Mouse (Mus musculus): ENCODE results near the gene Milr1. TPM values are rescaled to one million over a fixed set of nuclear protein-coding genes. Genes with fewer than 3 reads are reported as not detected.
A peak's percentile ranks its signal among the peaks of the same experiment; 100 is the strongest.

Milr1 gene
- polyA plus RNA-seq, 1 experiment, result 0.77 TPM

DNA sequence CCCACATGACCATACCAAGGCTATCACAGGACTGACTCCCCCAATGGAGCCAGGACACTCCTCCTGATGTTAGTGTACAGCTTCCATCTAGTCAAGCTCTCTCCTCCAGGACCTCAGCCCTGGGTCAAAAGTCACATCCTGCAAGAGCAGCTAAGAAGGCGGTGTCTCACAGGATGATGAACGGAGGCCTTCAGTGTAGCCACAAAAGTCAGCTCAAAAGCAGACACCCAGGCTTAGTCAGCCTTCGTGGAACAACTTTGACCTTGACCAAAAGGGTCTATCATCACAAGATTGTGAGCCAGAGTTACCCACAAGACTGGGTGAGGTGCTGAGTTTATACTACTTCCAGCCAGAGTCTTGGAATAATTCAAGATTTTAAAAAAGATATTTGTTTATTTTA, 43.2 kb upstream of the Milr1 start:
- Histone ChIP-seq H3K4me1 (ENCODE audit: control insufficient read depth, insufficient read depth, insufficient read length, low read length) (peaks cover 22% of the 10 kb centered on the region), H3K36me3 (ENCODE audit: control insufficient read depth, insufficient read depth, low read length) (no peaks in the 10 kb centered on the region), H3K4me3 (ENCODE audit: low read depth, low read length) (no peak overlapping the region), H3K27ac (ENCODE audit: insufficient read depth, low read depth, low read length) (no peak overlapping the region), H3K27me3 (ENCODE audit: control insufficient read depth, insufficient read depth, low read length) (no peaks in the 10 kb centered on the region)
- TF ChIP-seq CTCF (IDR thresholded peaks at IDR 0.05; ENCODE audit: extremely low read depth, insufficient read length, insufficient replicate concordance, low read depth, low read length) (no peak), POLR2A (IDR thresholded peaks at IDR 0.05; ENCODE audit: low read depth, low read length) (no peak)
- 37% methylated on average over 3 of the region's 3 CpGs for WGBS

DNA sequence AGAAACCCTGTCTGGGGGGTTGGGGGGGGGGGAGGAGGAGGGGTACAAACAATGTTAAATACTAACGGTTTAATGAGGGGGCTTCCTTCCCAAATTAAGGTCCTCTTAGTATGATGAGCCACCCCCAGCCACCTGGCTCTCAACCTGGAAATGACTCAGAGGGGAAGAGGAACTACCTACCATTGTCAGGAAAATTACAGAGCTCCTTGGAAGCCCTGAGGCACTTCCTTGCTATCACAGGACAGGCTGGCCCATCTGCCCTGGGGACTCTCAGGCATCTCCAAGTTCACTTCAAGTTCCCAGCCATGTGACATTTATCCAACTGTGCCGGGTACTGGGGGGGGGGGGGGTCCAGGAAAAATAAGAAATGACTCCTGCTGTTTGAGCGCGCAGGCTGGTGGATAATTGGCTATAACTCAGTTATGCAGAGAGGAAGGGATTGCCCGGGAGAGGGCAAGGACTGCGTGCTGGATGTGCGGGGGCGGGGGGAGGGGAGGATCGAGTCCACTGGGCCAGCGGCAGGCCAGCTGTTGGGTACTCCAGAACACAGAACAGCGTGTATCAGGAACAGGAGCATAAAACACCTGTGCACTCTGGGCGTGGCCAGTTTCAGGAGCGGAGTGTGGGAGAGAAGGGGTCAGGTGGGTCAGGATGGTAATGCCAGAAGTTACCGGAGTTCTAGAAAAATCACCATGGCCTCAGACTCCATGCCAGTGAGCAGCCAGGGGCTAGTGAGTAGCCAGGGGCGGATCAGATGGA, 41.6 kb upstream of the Milr1 start:
- TF ChIP-seq CTCF (IDR thresholded peaks at IDR 0.05; ENCODE audit: extremely low read depth, insufficient read length, insufficient replicate concordance, low read depth, low read length) (no peak), POLR2A (IDR thresholded peaks at IDR 0.05; ENCODE audit: low read depth, low read length) (no peak)
- Histone ChIP-seq H3K27ac (ENCODE audit: insufficient read depth, low read depth, low read length) (no peak overlapping the region), H3K4me1 (ENCODE audit: control insufficient read depth, insufficient read depth, insufficient read length, low read length) (peaks cover 22% of the 10 kb centered on the region), H3K36me3 (ENCODE audit: control insufficient read depth, insufficient read depth, low read length) (no peaks in the 10 kb centered on the region), H3K27me3 (ENCODE audit: control insufficient read depth, insufficient read depth, low read length) (no peaks in the 10 kb centered on the region), H3K4me3 (ENCODE audit: low read depth, low read length) (0 out of 2 replicates have a peak overlapping the region, but pooled peaks have one; percentile 0)
- 25% methylated on average over 15 of the region's 15 CpGs for WGBS

DNA sequence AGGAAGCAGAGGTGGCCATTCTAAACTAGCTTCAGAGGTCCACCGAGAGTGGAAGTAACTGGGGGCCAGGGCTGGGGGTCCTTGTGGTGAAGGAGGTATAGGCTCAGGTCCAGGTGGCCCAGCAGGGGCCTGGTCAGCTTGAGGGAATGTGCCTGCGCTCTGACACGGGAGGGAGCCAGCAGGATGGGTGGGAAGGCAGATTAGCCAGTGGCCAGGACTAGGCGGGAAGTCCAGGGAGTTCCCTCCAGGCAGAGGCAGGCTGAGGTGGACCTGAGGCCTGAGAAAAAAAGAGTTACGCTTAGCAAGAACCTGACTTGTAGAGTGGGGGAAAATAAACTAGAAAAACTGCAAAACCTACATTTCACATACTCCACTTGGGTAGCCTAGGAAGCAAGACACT, 40.2 kb upstream of the Milr1 start:
- H3K4me3 ChIP-seq (ENCODE audit: low read depth, low read length), result no peak overlapping the region
- no peaks in the 10 kb centered on the region for H3K36me3 ChIP-seq (ENCODE audit: control insufficient read depth, insufficient read depth, low read length)
- TF ChIP-seq POLR2A (IDR thresholded peaks at IDR 0.05; ENCODE audit: low read depth, low read length) (no peak), CTCF (IDR thresholded peaks at IDR 0.05; ENCODE audit: extremely low read depth, insufficient read length, insufficient replicate concordance, low read depth, low read length) (no peak)
- 82% methylated on average over 5 of the region's 5 CpGs for WGBS
- no peaks in the 10 kb centered on the region for H3K27me3 ChIP-seq (ENCODE audit: control insufficient read depth, insufficient read depth, low read length)
- peaks cover 22% of the 10 kb centered on the region for H3K4me1 ChIP-seq (ENCODE audit: control insufficient read depth, insufficient read depth, insufficient read length, low read length)
- 0 out of 2 replicates have a peak overlapping the region, but pooled peaks have one; percentile 9 for H3K27ac ChIP-seq (ENCODE audit: insufficient read depth, low read depth, low read length)

DNA sequence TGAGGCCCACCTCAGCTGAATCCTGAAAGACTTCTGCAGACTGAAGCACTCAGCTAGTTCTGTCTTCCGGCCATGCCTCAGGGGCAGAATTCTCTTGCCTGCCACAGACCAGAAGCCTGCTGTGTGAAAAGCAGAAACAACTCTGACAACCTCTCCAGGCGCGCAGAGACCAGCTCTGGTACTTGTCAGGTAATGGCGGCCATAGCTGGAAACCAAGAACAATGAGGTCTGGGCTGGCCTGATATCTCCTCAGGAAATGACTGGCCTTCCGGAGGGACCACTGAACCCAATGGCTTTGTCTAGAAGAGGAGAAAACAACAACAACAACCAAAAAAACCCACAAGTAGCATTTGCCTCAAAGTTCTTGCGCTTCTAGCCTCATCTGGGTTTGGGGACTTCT, 36.0 kb upstream of the Milr1 start:
- no peaks in the 10 kb centered on the region for H3K27me3 ChIP-seq (ENCODE audit: control insufficient read depth, insufficient read depth, low read length)
- no peak for TF ChIP-seq POLR2A (IDR thresholded peaks at IDR 0.05; ENCODE audit: low read depth, low read length)
- TF ChIP-seq CTCF (IDR thresholded peaks at IDR 0.05; ENCODE audit: extremely low read depth, insufficient read length, insufficient replicate concordance, low read depth, low read length), result no peak
- peaks cover 14% of the 10 kb centered on the region for H3K4me1 ChIP-seq (ENCODE audit: control insufficient read depth, insufficient read depth, insufficient read length, low read length)
- H3K27ac ChIP-seq (ENCODE audit: insufficient read depth, low read depth, low read length), result peak overlapping the region; percentile 46
- peak overlapping the region; percentile 46 for H3K4me3 ChIP-seq (ENCODE audit: low read depth, low read length)
- no peaks in the 10 kb centered on the region for H3K36me3 ChIP-seq (ENCODE audit: control insufficient read depth, insufficient read depth, low read length)
- WGBS, result 86% methylated on average over 6 of the region's 6 CpGs

DNA sequence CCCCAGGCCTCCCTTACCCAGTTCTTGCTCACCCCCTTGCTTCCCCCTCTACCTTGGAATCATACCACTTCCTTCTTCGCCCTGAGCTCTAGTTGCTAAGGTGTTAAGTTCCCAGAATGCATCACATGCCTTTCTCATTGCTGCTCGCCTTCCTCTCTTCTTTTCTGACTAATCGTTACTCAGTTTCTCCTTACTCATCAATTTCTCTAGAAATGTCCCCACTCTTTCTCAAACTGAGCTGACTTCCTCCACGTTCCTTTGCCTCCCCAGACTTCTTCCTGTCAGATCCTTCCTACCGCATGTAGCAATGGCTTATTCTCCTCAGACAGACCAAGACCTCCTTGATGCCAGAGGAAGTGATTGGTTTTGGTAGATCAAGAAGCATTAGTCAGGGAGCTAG, 34.5 kb upstream of the Milr1 start:
- Histone ChIP-seq H3K27ac (ENCODE audit: insufficient read depth, low read depth, low read length) (no peak overlapping the region), H3K36me3 (ENCODE audit: control insufficient read depth, insufficient read depth, low read length) (no peaks in the 10 kb centered on the region), H3K4me3 (ENCODE audit: low read depth, low read length) (no peak overlapping the region), H3K27me3 (ENCODE audit: control insufficient read depth, insufficient read depth, low read length) (no peaks in the 10 kb centered on the region), H3K4me1 (ENCODE audit: control insufficient read depth, insufficient read depth, insufficient read length, low read length) (peaks cover 20% of the 10 kb centered on the region)
- 76% methylated on average over 5 of the region's 5 CpGs for WGBS
- TF ChIP-seq POLR2A (IDR thresholded peaks at IDR 0.05; ENCODE audit: low read depth, low read length) (no peak), CTCF (IDR thresholded peaks at IDR 0.05; ENCODE audit: extremely low read depth, insufficient read length, insufficient replicate concordance, low read depth, low read length) (no peak)

DNA sequence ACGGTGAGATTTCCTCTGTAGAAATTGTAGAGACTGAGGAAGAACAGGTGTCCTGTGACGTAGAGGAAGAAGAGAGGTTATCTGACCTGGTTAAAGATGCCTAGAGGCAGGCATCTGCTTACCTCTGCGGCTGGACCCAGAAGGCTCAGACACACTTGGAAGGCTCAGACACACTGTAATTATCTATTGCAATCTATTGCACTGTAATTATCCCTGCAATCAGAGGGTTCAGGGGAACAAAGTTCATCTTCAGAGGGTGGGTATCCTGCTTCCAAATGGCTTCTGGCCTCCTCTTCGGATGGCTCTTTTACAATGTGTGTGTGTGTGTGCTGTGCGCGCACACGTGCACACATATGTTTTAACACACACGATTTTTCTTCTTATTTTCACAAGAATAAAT, 30.6 kb upstream of the Milr1 start:
- Histone ChIP-seq H3K4me1 (ENCODE audit: control insufficient read depth, insufficient read depth, insufficient read length, low read length) (peaks cover 23% of the 10 kb centered on the region), H3K36me3 (ENCODE audit: control insufficient read depth, insufficient read depth, low read length) (no peaks in the 10 kb centered on the region), H3K4me3 (ENCODE audit: low read depth, low read length) (no peak overlapping the region), H3K27me3 (ENCODE audit: control insufficient read depth, insufficient read depth, low read length) (no peaks in the 10 kb centered on the region), H3K27ac (ENCODE audit: insufficient read depth, low read depth, low read length) (no peak overlapping the region)
- no peak for TF ChIP-seq CTCF (IDR thresholded peaks at IDR 0.05; ENCODE audit: extremely low read depth, insufficient read length, insufficient replicate concordance, low read depth, low read length)
- TF ChIP-seq POLR2A (IDR thresholded peaks at IDR 0.05; ENCODE audit: low read depth, low read length), result no peak
- WGBS, result 30% methylated on average over 8 of the region's 8 CpGs

DNA sequence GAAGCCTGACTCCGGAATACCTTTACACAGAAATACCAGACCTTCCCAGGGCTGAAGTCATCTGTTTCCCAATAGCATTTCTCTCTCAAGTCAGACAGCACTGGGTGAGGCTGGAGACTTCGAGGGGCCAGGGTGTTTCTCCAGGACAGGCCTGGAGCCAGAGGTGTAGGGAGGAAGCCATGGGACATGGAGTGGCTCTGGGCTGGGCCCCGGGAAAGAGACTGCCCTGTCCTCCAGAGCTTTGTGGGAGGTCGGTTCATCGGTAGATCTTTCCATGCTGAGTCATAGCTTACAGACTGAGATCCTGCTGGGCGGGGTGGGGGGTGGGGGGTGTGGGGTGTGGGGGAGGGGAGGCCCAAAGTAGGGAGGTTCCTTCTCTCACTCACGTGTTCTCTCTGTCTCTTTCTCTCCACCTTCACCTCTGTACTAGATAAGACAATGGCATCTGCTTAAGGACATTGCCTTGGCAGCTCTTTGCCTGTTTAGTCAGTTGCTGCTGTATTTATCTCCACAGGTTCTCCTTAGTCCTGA, 28.1 kb upstream of the Milr1 start:
- TF ChIP-seq CTCF (IDR thresholded peaks at IDR 0.05; ENCODE audit: extremely low read depth, insufficient read length, insufficient replicate concordance, low read depth, low read length) (no peak), POLR2A (IDR thresholded peaks at IDR 0.05; ENCODE audit: low read depth, low read length) (no peak)
- 7% methylated on average over 7 of the region's 7 CpGs for WGBS
- Histone ChIP-seq H3K27me3 (ENCODE audit: control insufficient read depth, insufficient read depth, low read length) (no peaks in the 10 kb centered on the region), H3K4me1 (ENCODE audit: control insufficient read depth, insufficient read depth, insufficient read length, low read length) (peaks cover 23% of the 10 kb centered on the region), H3K27ac (ENCODE audit: insufficient read depth, low read depth, low read length) (peak overlapping the region; percentile 58), H3K36me3 (ENCODE audit: control insufficient read depth, insufficient read depth, low read length) (no peaks in the 10 kb centered on the region), H3K4me3 (ENCODE audit: low read depth, low read length) (no peak overlapping the region)

All from small intestine, adult 2 months (tissue).